Mouse (Mus musculus) erythroid progenitor cell, adult 5-6 weeks (primary cell): ENCODE results near the gene Bsg. TPM values are rescaled to one million over a fixed set of nuclear protein-coding genes. Genes with fewer than 3 reads are reported as not detected.

Source experiments
- ATAC-seq: replicated peaks from 2 replicates; pipeline ENCODE4 v1.8.0; 2016; ENCODE audit warnings: moderate number of reproducible peaks, mild to moderate bottlenecking, moderate TSS enrichment, inconsistent platforms; ENCODE audit not compliant: poor library complexity, low FRiP score, severe bottlenecking
- total RNA-seq, 2 experiments: library from RNA; stranded (forward) in 1 of 2; stranded (reverse) in 1 of 2; fragments of 150-400 nt in 1 of 2; fragments of 186-747, 209-891 nt in 1 of 2; gene quantifications; 2 replicates each; pipeline versions ENCODE4 v1.2.3 to v1.2.4; 2015 to 2017; ENCODE audit warnings: low replicate concordance in 2 of 2

Bsg gene
- total RNA-seq, 2 experiments from 2014 or later: 1,328 to 1,896 TPM

- ATAC-seq: peak; percentile 82
Observed at GRCm38 (mm10) chr10:79726090-79726489, 21.8 kb downstream of the Bsg start.

GRCm38 (mm10) chr10:79728323-79729249, 24.3 kb downstream of the Bsg start:
- no peak for ATAC-seq

DNA sequence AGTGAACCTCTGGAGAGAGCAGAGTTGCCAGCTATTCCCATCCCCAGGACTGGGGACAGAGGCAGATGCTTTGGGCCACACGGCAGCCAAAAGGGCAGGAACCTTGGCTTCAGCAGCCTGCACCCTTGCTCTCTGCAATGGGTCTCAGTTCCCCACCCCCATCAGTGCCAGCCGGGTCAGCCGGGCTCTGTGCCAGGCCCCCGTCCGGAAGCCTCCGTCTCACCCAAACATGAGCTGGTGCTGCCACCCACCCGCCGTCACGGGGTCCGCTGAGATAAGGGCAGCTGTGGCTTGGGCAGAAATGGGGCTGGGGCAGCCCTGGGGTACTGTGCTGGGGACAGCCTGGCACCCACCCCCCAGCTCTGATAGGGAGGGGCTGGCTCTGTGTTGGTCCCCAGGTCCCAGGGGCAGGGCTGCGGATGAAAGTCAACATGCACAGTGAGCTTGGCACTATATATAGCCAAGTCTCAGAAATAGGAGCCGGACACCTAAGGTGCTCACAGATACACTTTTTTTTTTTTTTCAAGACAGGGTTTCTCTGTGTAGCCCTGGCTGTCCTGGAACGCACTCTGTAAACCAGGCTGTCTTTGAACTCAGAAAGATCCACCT, 25.2 kb downstream of the Bsg start:
- no peak for ATAC-seq

DNA sequence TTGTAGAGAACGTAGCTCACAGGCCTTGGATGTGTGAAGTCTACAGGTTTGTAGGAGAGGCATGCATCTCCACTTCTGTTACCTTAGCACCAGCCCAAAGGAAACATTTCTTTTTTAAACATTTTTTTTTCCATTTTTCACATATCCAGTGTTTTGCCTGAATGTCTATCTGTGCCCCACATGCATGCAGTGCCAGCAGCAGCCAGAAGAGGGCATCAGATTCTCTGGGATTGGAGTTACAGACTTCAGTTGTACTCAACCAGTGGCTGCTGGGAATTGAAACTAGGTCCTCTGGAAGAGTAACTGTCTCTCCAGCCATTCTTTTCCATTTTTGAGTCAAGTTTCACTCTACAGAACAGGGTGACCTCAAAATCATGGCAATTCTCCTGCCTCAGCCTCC, 28.2 kb downstream of the Bsg start:
- ATAC-seq: no peak

DNA sequence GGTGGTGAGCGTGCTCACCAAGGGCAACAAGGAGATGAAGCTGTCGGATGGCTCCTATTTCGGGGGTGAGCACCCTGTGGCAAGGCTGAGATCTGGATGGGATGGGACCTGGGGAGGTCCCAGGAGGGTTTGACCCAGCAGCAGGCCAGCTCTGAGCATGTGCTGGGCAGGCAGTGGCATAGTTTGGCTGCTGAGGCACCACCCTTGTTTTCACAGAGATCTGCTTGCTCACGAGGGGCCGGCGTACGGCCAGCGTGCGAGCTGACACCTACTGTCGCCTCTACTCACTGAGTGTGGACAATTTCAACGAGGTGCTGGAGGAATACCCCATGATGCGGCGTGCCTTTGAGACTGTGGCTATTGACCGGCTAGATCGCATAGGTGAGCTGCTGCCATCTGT, 29.6 kb downstream of the Bsg start:
- ATAC-seq: no peak

- no peak for ATAC-seq
Observed at GRCm38 (mm10) chr10:79735361-79735760, 31.1 kb downstream of the Bsg start.

GRCm38 (mm10) chr10:79736706-79737105, 32.4 kb downstream of the Bsg start:
- no peak for ATAC-seq

DNA sequence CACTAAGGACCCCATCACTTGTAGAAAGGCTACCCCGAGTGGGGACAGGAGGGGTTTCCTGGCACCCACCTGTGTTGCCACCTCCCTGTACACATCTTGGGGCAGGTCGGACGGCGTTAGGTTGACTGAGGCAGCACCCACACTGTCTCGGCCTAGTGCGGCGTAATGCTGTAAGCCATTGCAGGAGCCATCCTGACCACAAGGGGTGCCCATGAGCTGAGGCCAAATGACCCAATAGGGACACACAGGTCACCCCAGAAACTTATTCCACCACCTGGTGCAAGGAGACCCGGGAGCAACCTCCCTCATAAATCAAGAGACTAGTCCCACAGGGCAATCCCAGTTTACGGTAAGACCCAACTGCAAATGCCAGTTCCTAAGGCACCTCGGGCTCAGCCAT, 34.0 kb downstream of the Bsg start:
- ATAC-seq: peak; percentile 67; the same call in 1 of the 2 replicates

DNA sequence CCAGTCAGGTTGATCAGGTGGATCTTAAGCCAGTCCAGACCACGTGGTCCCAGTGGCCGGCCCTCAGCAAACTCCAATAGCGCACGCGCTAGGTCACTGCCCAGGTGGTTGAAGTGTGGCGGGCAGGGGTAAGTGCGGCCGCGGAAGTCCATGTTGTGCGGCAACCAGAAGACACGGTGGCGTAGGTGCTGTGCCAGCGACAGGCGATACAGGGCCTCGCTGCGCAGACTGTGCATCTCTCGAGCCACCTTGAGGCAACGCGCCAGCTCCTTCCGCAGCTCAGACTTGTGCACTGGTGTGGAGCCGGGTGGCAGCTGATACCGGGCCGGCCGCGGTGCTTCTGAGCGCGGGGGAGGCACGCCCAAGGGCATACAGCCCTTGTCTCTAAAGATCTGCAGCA, 34.9 kb downstream of the Bsg start:
- no peak for ATAC-seq

GRCm38 (mm10) chr10:79740863-79741262, 36.6 kb downstream of the Bsg start:
- ATAC-seq: no peak

- ATAC-seq: no peak
Observed at GRCm38 (mm10) chr10:79743161-79743560, 38.9 kb downstream of the Bsg start.

- no peak for ATAC-seq
Observed at GRCm38 (mm10) chr10:79743650-79744365, 39.5 kb downstream of the Bsg start.

DNA sequence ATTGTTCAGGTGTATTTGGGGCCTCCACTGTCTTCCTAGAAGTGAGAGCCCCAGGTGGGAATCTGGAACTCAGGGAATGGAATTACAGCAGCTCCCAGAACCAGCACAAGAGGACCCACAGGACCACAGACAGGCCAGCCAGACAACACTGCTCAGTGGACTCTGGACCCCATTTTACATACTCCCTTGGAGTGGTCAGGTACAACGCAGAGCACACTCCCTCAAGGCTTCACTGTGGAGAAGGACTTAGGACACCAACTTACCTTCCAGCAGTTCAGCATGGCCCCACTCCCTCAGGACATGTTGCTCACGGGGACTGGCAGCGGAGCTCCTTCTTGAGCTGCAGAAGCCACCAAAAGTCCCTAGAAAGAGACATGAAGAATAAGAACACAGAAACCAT, 41.1 kb downstream of the Bsg start:
- ATAC-seq: no peak

DNA sequence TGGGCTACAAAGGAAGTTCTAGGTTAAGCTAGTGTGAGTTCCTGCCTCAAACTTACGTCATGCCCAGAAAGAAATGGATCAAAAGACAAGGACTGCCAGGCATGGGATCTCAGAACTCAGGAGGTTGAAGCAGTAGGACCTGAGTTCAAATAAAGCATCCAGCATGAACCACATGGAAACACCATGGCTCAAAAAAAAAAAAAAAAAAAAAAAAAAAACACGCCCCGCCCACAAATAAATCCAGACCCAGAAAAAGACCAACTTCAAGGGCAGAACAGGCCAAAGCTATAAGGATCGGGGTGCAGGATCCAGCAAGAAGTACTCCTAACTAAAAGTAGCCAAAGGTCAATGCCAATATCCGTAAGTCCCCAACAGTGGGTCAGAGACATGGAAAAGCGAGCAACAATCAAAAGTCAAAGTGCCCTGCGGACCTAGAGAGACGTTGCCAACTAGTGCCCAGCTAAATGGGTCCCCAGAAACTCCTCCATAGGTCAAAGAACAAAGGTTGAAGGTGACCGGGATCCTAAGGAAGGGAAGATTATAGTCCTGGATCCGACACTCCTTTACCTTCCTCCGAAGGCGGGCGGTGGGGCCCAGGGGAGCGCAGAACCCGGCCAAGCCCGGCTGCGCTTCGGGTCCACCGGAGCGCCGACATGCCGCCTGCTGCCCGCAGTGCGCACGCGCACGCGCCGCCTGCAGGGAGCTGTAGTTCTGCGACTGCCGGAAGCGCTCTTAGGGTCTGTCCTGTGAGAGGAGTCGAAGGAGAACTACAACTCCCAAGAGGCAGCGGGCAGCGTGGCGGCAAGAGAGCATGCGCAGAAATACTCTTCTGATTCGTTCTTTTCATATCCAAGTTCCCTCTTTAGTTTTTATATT, 41.8 kb downstream of the Bsg start, which contains the start of gene Polrmt:
TSS of gene Polrmt (minus strand) at position 684 of the 876 bp plus-strand sequence.
- peak; percentile 95 for ATAC-seq

DNA sequence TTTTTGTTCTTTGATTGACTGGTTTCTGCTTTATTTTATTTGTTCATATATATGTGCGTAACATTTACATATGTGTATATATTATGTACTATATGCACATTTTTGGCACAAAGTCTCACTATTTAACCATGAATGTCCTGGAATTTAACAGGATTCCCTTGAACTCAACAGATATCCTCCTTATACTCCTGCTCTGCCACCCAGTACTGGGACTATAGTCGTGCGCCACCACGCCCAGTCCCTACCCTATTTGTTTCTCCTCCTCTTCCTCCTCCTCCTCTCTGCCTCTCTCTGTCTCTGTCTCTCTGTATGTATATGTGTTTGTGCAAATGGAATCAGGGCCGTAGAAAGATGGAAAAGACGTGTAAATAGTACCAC, 42.5 kb downstream of the Bsg start:
- ATAC-seq: peak; percentile 80

GRCm38 (mm10) chr10:79748496-79748895, 44.2 kb downstream of the Bsg start:
- no peak for ATAC-seq

- ATAC-seq: peak; percentile 80
Observed at GRCm38 (mm10) chr10:79754856-79755516, 50.7 kb downstream of the Bsg start, which contains the start of gene Fgf22. Gene Fgf22, plus strand, starts transcription at chr10:79755076.

DNA sequence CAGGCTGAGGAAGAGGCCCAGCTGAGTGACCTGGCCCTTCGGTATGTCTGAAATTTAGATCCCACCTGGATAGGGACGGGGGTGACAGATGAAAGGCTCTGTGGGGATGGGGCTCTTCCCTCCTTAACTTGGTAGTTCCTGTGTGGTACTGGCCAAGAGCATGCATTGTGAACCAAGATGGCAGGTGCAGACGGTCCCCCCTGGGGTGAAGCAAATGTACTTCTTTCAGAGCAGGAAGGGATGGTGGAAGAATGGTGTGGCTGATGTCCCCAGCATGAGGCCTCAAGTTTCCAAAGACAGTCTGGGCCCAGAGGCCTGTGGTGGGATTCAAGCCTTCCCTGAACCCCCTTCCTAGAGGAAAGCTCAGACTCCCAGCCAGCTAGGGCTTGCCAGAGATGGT, 51.6 kb downstream of the Bsg start:
- ATAC-seq: no peak

DNA sequence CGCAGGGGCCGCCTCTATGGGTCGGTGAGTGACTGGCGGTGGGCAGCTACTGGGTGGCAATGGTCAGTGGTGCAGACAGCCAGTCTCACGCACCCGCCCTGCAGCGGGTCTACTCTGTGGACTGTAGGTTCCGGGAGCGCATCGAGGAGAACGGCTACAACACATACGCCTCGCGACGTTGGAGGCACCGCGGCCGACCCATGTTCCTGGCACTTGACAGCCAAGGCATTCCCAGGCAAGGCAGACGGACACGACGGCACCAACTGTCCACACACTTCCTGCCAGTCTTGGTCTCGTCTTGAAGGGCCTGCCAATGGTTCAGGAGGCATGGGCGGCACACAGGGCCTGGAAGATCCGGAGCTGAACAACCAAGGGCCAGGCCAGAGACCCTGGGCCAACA, 52.4 kb downstream of the Bsg start:
- ATAC-seq: no peak
